Mouse (Mus musculus) layer of hippocampus, postnatal 14 days (tissue): ENCODE measurements around the gene Gm29776. TPM values are rescaled to one million over a fixed set of nuclear protein-coding genes. Genes with fewer than 3 reads are reported as not detected.

ENCODE experiments used
- DNase-seq, 2 experiments: peaks; one replicate each; pipeline ENCODE4 v3.0.0; 2021 to 2022; ENCODE audit warnings: low spot score in 2 of 2, mixed read lengths in 1 of 2
- total RNA-seq, 2 experiments: library from RNA; stranded (reverse); gene quantifications; 2 replicates each; pipeline ENCODE4 v1.2.3; 2021

Gm29776 gene
- total RNA-seq, 2 experiments from 2014 or later = 0.21 TPM; not detected in 1

DNA sequence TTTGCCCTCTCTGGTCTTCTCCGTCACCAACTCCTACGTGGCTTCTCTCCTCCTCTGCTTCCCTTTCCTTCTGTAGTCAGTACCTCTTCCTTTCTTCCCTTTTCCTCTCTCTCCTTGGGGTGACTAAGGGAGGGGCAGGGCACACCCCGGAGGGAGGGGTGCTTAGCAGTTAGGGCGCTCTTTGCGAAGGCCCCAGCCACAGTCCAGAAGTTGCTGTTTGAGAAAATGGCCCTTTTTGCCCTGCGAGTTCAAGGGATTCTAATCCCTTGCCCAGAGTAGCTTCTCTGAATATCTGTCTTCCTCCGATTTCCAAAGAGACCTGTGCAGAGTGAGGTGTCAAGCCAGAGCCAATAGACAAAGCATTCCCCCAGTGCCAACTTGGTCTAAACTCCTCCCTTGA is 13.4 kb upstream of the Gm29776 start, which contains the start of gene Cebpe:
Gene Cebpe, minus strand, starts transcription at position 101 of the 400 bp plus-strand sequence.
- DNase-seq = no peak

DNA sequence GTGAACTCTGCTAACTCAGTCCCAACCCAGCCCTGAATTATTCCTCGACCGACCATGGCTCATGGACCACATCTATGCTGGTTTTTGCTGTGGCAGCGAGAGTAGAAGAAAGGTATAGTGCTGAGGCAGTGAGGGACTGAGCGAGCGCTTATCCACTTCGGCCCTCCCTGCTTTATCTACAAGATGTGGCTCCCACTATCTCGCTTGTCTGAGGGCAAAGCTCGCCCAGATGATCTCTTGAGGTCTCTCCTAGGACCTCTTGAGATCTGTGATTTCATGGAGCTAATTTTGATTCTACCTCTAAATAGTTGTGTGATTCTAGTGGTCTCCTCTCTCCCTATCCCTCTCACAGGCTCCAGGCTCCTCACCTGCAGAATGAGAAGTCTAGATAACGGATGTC is 10.4 kb upstream of the Gm29776 start:
- DNase-seq = no peak

DNA sequence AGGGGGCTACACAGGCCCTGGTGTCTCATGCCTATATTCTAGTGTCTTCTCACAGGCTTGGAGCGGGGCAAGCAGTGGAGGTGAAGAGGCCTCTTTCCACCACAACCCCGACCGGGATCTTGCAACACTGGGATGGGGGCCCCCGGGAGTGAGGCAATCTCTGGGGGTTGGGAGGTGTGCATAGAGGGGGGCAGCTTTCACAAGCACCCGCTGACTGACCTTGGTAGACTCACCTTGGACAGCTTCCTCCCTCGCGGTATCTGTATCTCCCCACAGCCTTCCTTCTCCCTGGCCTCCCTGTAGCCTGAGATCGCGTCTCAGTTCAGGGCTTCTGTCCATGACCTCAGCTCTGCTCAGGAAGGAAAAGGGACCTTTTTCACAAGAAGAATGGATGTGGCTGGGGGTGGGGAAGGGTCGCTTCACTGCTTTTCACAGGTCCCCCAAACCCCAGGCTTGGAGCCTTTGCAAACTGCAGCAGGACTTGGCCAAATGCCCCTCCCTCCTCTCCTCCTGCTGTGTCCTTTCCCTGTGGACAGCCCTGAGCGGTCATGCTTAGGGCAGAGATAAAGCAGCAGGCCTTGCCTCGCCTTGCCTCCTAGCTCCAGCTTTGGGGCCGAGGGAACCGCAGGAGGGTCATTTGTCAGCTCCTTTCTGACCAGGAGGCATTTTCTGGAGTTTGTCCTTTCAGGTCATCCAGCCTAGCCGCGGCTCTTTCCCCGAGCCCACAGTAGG is 8.1 kb upstream of the Gm29776 start:
- DNase-seq = no peak

DNA sequence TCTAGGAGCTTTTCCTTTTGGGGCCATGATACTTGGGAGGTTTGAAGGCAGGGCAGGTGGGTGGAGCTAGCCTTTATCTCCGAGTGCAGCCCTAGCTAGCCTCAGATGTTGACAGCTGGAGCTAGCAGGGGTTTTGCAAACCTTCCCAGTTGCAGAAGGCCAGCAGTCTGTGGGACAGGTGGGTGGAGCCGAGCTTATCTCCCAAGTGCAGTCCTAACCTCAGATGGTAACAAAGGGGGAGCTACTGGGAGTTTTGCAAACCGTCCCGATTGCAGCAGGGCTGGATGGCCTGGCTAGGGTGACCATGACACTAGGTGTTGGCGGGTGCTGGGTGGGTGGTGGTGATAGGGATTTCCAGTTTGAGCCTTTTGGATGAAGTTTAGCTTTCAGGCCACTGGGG is 7.2 kb upstream of the Gm29776 start:
- no peak for DNase-seq

DNA sequence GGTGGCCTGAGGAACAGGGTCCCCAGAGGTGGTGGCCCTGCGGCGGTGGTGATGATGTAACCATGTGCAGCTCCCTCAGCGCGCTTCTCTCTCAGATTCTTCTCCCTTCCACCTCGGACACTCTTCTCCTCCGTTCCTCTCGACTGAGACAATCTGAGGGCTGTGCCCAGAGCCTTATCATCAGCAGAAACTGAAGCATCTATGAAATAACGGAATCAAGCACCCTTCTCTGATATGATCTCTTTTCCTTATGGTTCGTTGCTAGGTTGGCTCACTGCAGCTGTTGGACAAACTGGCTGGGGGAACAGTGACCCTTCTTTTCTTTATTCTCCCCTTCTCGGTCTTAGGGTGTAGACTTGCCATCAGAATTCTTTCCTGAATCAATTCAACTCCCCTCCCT is 4.6 kb upstream of the Gm29776 start:
- no peak for DNase-seq

DNA sequence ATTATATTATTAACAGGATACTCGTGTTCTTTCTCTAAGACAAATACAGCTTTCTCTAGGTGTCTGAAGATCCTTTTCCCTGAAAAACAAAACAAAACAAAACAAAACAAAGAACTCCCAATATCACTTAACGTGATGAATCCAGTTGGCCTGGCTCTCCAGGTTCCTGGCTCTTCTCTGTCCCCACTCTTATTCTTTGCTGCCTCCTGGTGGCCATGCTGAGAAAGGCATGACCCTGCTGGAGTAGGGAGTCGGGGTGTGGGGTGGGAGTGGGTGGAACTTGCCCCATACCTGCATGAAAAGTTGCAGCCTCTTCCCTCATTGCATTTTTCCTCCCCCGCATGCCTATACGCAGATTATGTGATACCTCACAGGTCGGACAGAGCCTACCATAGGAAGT is 2.7 kb upstream of the Gm29776 start:
- DNase-seq = peak; percentile 58 to 72

DNA sequence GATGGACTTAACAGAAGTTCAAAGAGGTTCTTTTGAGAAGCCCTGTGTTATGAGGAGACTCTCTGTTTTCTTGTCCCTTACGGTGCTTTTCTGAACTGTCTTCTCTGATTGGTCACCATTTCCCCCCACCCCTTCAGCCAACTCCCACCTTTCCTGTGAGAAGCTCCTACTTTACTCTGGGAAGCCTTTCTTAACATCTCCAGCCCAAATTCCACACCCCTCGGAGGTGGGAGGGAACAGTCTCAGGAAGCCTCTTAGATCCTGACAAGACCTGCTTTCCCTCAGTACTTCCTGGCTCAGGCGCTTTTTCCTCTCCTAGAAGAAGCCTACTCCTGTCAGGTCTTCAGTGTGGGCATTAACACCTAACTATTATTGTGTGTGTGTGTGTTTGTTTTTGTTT is 953 bp upstream of the Gm29776 start:
- DNase-seq = no peak

DNA sequence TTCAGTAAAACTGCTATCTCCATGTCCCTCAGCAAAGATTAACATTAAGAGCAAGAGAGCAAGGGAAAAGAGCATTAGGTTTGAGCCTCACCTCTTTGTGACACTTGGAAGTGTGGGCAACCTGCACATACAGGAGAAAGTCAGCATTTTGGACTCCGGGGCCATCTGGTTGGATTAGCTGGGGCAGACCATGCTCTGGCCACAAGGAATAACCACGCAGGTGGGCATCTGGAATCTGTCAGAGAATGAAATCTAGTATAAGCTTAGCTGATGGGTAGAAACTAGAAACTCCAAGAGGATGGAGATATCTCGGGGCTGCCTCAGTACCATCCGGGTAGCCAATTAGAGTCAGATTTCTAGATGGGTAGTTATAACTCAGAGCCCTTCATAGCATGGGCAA is 1.9 kb downstream of the Gm29776 start:
- DNase-seq = no peak

DNA sequence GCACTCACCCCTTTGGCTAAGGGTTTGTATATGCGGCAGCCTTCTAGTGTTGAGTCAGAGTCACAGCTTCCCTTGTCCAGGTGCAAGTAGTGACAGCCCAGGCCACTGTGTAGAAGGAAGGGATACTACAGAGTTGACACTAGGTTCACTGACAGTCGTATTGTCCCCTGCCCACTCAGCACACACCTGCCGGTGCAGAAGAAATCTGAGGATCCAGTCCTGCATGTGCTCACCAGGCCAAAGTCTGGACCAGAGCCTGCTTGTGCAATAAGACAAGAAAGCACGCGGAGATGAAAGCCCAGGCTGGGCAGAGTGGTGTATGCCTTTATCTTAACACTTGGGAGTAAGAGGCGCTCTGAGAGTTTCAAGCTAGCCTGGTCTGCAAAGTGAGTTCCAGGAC is 3.6 kb downstream of the Gm29776 start:
- DNase-seq = no peak

DNA sequence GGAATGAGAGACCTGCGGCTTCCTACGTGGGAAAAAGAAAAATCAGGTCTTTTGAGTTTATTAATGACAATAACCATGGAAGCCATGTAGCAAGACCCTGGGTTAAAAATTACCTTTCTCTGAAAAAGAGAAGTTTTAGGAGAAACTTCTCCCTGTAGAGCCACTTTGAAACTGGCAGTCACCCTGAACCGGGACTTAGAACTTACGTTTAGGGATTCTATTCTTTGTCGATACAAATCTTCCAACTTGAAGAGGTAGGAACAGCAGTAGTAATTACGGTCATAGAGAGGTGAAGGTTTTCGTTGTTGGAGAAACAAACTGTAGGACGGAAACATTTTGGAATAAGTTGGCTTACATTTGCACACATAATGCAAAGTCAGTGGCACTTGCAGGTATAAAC is 11.4 kb downstream of the Gm29776 start:
- no peak for DNase-seq

DNA sequence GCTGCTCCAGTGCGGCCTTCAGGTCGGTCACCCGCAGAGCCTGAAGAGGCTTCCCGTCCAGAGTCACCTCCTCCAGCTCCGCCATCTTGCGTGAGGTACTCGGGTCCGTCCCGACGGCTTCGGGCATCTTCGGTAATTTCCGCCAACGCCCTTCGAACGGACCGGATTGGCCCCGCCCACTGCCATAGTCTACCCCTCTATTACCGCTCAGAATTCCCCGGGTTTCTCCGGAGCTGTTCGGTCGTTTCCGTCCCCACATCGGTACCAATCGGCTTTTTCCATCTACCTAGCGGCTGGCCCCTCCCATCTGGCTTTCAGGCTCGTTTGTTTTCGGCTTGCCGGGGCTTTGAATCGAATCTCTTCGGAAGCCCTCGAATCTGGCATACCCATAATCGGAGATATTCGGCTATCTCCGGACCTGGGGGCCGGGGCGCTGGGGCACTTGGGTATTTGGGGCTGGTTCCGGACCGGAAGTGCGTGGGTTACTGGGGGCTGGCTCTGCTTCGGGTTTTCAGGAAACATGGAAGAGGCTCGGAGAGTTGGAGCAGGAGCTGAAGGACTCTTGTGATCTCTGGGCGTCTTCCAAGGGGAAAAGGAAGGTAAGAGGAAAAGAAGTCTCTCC is 12.0 kb downstream of the Gm29776 start, which contains the start of gene Acin1:
Gene Acin1, minus strand, starts transcription at position 410 of the 622 bp plus-strand sequence.
- DNase-seq = peak; percentile 100

DNA sequence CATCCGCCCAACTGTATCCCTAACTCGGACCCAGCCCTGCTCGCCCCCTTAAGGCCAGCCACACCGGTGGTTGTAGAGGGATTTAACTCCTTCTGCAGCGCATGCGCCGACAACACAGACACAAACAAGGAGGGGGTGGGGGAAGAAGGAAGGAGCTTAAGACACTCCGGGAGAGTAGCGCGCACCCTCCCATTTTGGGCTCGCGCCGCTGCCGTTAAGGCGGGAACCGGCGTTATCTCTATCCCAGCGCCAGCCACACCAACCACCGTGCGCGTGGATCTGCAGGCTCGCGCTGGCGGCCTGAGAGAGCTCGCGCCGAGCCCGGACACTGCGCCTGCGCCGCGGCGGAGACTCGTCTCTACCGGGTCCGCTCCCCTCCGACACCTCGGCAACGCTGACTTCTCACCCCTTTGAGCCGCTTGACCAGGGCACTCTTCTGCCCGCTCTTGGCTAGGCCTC is 12.5 kb downstream of the Gm29776 start, which contains the start of gene 1700123O20Rik:
Gene 1700123O20Rik, plus strand, starts transcription at position 154 of the 459 bp plus-strand sequence.
- DNase-seq = peak in 1 of 2 experiments; percentile 84

DNA sequence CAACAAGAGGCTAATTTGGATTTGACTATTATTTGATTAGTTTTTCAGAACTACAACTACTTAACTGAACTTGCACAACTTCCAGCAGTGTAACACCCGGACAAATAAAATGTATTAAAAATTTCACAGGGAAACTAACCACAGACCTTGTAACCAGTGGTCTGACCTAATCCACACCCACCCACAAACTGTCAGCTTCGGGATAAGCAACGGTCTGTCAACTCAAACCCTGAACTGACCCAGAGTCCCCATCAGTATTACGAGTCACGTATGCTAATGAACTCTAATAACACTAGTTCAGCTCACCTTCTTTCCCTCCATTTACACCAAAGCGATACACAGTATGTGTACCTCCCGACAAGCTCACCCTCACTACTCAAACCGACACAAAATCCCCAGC is 13.2 kb downstream of the Gm29776 start:
- DNase-seq = no peak

DNA sequence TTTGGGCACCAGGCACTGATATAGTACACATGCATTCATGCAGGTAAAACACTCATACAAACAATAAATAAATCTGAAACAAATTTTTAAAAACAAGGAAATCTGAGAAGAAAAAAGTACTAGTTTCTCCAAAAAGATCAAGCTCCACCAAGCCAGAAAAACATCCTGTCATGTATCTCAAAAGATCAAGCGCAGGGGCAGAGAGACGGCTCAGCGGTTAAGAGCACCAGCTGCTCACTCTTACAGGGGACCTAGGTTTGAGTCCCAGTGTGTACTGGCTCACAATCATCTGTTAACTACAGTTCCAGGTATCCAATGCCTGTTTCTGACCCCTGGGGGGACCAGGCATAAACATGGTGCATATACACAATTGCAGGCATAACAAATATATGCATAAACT is 16.2 kb downstream of the Gm29776 start:
- no peak for DNase-seq

DNA sequence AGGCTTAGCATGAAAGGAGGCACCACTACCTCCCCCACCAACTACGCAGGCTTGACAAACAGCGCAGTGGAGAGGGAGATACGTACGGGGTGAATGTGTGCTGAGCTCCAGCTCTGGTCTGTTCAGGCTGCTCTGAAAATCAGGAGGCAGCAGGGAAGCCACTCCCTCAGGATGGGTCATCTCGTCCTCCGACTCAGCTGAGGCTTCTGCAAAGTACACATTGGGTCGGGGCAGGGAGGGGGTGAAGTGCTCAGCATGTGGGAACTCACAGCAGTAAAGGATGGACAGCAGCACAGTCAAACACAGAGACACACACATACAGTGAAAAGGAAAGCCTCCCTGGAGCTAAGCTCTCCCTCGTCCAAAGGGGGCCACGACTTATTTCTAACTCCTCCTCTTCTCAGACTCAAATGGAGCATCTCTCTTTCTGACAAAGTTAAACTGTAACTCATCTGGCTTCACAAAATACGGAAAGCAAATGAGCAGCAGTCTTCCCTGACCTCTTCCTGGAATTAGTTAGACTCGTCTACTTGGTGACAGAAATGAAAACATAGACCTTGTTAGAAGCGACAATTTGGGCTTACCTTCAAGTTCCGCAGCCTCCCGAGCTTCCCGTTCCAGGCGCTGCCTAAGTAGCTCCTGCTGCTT is 19.9 kb downstream of the Gm29776 start:
- DNase-seq = no peak

DNA sequence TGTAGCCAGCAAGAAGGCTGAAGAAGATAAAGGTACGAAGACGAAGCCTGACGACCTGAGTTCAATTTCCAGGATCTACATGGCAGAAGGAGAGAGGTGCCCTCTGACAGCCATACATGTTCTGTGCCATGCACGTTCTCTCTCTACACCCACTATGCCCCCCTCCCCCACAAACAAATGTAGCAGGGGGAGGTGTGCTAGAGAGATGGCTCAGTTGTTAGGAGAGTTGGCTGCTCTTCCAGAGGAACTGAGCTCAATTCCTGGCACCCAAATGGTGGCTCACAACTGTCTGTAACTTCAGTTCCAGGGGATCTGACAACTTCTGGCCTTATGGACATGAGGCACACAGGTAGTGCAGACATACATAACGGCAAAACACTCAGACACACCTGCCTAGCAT is 22.3 kb downstream of the Gm29776 start:
- DNase-seq = peak in 1 of 2 experiments; percentile 46

DNA sequence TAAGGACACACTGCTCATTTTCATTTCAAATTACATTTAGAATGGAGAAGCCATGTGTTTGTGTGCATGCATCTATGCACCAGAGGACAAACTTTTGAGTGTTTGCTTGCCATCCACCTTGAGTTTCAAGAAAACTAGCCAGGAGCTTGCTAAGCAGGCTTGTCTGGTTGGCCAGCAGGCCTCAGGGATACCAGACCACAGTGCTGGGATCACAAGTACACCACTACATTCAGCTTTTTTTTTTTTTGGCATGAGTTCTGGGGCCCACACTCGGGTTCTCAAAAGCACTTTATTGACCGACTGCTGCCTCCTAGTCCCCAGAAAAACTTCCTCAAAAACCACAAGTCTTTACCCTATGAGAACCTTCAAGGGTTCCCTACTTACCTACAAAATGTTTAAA is 24.3 kb downstream of the Gm29776 start:
- DNase-seq = no peak

DNA sequence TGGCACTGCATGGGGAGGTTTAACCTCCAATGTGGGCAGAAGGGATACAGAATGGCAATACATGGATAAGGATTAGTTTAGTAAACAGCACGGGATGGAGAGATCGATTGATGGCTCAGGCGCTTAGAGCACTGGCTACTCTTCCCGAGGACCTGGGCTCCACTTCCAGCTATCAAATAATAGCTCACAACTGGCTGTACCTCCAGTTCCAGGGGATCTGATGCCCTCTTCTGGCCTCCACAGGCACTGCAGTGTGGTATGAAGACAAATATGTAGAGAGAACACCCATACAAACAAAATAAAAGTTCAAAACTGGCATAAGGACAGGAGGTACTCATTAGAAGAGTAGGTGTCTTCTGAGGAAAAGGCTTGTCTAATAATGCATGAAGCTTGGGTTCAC is 29.3 kb downstream of the Gm29776 start:
- no peak for DNase-seq

DNA sequence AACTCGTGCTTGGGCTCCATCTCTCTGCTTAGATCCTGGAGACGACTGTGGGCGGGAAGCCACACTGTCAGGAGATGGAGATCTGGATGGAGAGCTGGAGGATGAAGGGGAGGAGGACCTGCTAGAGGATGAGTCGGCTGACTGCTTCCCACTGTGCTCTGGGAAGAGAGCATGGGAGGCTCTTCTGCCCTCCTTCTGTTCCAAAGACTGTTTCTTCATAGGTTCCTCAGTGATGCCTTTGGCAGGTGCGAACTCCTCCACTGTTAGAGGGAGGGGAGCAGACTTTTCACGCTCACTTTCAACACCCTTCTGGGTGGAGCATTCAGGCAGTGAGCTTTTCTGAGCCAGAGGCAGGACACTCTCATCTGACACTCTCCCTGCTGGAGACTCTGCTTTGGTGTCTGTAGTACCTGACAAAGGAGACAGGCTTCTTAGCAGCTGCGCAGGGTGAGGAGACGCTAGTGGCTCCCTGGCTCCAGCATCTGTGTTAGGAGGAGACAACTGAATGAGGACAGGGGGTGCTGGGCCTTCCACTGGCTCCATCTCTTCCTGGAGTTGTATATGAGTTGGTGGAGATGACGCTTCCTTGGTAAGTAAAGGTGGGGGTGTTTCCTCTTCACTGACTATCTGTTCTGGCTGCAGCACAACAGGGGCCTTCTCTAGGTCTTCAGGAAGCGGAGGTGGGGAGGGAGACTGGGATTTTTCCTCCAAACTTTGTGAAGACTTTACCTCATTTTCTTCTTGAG is 34.0 kb downstream of the Gm29776 start:
- DNase-seq = no peak

DNA sequence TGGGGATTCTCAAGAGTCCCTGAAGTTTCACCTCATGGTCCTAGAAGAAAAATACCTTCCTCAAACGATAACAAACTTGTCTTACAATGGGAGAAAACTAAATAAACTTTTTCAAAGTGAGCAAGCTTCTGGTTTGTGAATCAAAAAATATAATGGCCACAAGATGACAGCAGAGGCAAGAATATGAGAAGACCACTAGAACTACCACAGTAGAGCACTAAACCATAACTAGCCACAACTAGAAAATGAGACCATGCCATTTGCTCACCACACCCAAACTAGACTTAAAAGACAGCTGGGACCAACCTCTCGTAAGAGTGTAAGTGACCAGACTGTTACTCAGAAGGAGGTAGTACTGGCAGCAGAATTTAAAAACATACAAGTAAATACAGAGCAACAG is 38.6 kb downstream of the Gm29776 start:
- DNase-seq = no peak

DNA sequence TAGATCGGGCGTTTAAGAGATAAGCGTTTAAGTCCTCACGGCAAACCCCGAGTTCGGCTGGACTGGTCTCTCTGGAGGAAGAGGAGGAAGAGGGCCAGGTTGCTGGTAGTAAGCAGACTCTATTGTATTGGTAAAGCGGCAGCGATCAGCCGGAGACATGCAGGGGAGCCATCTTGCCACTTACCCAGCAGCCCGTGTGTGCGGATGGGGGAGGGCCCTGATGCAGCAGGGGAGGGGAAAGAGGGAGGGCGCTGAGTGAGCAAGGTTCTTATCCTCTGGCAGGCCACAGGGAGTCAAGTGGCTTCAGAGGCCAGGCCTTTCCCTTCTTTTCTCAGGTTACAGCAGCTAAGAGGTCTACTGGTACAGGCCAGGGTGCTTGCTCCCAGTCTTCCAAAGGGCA is 45.1 kb downstream of the Gm29776 start:
- peak; percentile 76 to 86 for DNase-seq
